Mouse (Mus musculus): ENCODE results near the gene Acvr2b.

- TF ChIP-seq POLR2A (IDR thresholded peaks at IDR 0.05; ENCODE audit: low read depth, low read length) (no peak), CTCF (conservative IDR thresholded peaks at IDR 0.05; ENCODE audit: insufficient read depth, insufficient read length, low read depth, low read length) (no peak)
Observed at GRCm38 (mm10) chr9:119390214-119390613, 11.7 kb upstream of the Acvr2b start.
